Mouse (Mus musculus): ENCODE results near the gene Ccnd2. TPM values are rescaled to one million over a fixed set of nuclear protein-coding genes. Genes with fewer than 3 reads are reported as not detected.

Ccnd2 gene
- total RNA-seq (2017), result 30.4 to 97.0 TPM (median 61.4 TPM) in 3 replicates

GRCm38 (mm10) chr6:127152106-127152951, at the start of gene Ccnd2:
Gene Ccnd2, minus strand, starts transcription at chr6:127152193.
- no peak for ATAC-seq (replicated peaks; ENCODE audit: insufficient number of reproducible peaks, low FRiP score, low TSS enrichment, poor library complexity, severe bottlenecking)

- ATAC-seq (replicated peaks; ENCODE audit: insufficient number of reproducible peaks, low FRiP score, low TSS enrichment, poor library complexity, severe bottlenecking), result peak; percentile 49; the same call in 1 of the 2 replicates
These were observed 45.0 kb upstream of the Ccnd2 start for GRCm38 (mm10) chr6:127196985-127197384.

- no peak for ATAC-seq (replicated peaks; ENCODE audit: insufficient number of reproducible peaks, low FRiP score, low TSS enrichment, poor library complexity, severe bottlenecking)
These were observed 29.3 kb upstream of the Ccnd2 start for GRCm38 (mm10) chr6:127181296-127181695.

- ATAC-seq (replicated peaks; ENCODE audit: insufficient number of reproducible peaks, low FRiP score, low TSS enrichment, poor library complexity, severe bottlenecking), result no peak
These were observed 27.2 kb upstream of the Ccnd2 start for GRCm38 (mm10) chr6:127179056-127179759.

- ATAC-seq (replicated peaks; ENCODE audit: insufficient number of reproducible peaks, low FRiP score, low TSS enrichment, poor library complexity, severe bottlenecking), result no peak
These were observed 26.0 kb upstream of the Ccnd2 start for GRCm38 (mm10) chr6:127177962-127178361.

GRCm38 (mm10) chr6:127177441-127177840, 25.4 kb upstream of the Ccnd2 start:
- ATAC-seq (replicated peaks; ENCODE audit: insufficient number of reproducible peaks, low FRiP score, low TSS enrichment, poor library complexity, severe bottlenecking), result no peak

GRCm38 (mm10) chr6:127172461-127172860, 20.5 kb upstream of the Ccnd2 start:
- ATAC-seq (replicated peaks; ENCODE audit: insufficient number of reproducible peaks, low FRiP score, low TSS enrichment, poor library complexity, severe bottlenecking), result no peak

GRCm38 (mm10) chr6:127170734-127171133, 18.7 kb upstream of the Ccnd2 start:
- ATAC-seq (replicated peaks; ENCODE audit: insufficient number of reproducible peaks, low FRiP score, low TSS enrichment, poor library complexity, severe bottlenecking), result no peak

- ATAC-seq (replicated peaks; ENCODE audit: insufficient number of reproducible peaks, low FRiP score, low TSS enrichment, poor library complexity, severe bottlenecking), result no peak
These were observed 13.7 kb upstream of the Ccnd2 start for GRCm38 (mm10) chr6:127165663-127166062.

- ATAC-seq (replicated peaks; ENCODE audit: insufficient number of reproducible peaks, low FRiP score, low TSS enrichment, poor library complexity, severe bottlenecking), result peak; percentile 96
These were observed 10.8 kb upstream of the Ccnd2 start for GRCm38 (mm10) chr6:127162842-127163241.

- ATAC-seq (replicated peaks; ENCODE audit: insufficient number of reproducible peaks, low FRiP score, low TSS enrichment, poor library complexity, severe bottlenecking), result no peak
These were observed 5.3 kb upstream of the Ccnd2 start for GRCm38 (mm10) chr6:127157321-127157720.

GRCm38 (mm10) chr6:127155468-127155867, 3.5 kb upstream of the Ccnd2 start:
- no peak for ATAC-seq (replicated peaks; ENCODE audit: insufficient number of reproducible peaks, low FRiP score, low TSS enrichment, poor library complexity, severe bottlenecking)

GRCm38 (mm10) chr6:127154708-127155268, 2.8 kb upstream of the Ccnd2 start:
- ATAC-seq (replicated peaks; ENCODE audit: insufficient number of reproducible peaks, low FRiP score, low TSS enrichment, poor library complexity, severe bottlenecking), result no peak

GRCm38 (mm10) chr6:127153972-127154707, 2.1 kb upstream of the Ccnd2 start:
- ATAC-seq (replicated peaks; ENCODE audit: insufficient number of reproducible peaks, low FRiP score, low TSS enrichment, poor library complexity, severe bottlenecking), result no peak

- no peak for ATAC-seq (replicated peaks; ENCODE audit: insufficient number of reproducible peaks, low FRiP score, low TSS enrichment, poor library complexity, severe bottlenecking)
These were observed 1.4 kb upstream of the Ccnd2 start for GRCm38 (mm10) chr6:127153296-127153800.

- no peak for ATAC-seq (replicated peaks; ENCODE audit: insufficient number of reproducible peaks, low FRiP score, low TSS enrichment, poor library complexity, severe bottlenecking)
These were observed 358 bp downstream of the Ccnd2 start for GRCm38 (mm10) chr6:127151565-127152105.

GRCm38 (mm10) chr6:127150663-127151564, 1.1 kb downstream of the Ccnd2 start:
- ATAC-seq (replicated peaks; ENCODE audit: insufficient number of reproducible peaks, low FRiP score, low TSS enrichment, poor library complexity, severe bottlenecking), result peak; percentile 50; the same call in 1 of the 2 replicates
